Mouse (Mus musculus) bone marrow, adult 2 months (tissue): ENCODE data around the gene Nkrf.

Source experiments
- CTCF ChIP-seq: fragments of 200-500 bp; IDR thresholded peaks from 2 replicates; pipeline ENCODE4 v1.5.1; 2011; ENCODE audit warnings: low read length, control low read depth; ENCODE audit not compliant: control insufficient read depth, insufficient read depth
- POLR2A ChIP-seq: fragments of 200-500 bp; IDR thresholded peaks from 2 replicates; pipeline ENCODE4 v1.6.1; 2011; ENCODE audit warnings: low read depth, mild to moderate bottlenecking, control low read depth, low read length, borderline replicate concordance; ENCODE audit not compliant: control insufficient read depth

DNA sequence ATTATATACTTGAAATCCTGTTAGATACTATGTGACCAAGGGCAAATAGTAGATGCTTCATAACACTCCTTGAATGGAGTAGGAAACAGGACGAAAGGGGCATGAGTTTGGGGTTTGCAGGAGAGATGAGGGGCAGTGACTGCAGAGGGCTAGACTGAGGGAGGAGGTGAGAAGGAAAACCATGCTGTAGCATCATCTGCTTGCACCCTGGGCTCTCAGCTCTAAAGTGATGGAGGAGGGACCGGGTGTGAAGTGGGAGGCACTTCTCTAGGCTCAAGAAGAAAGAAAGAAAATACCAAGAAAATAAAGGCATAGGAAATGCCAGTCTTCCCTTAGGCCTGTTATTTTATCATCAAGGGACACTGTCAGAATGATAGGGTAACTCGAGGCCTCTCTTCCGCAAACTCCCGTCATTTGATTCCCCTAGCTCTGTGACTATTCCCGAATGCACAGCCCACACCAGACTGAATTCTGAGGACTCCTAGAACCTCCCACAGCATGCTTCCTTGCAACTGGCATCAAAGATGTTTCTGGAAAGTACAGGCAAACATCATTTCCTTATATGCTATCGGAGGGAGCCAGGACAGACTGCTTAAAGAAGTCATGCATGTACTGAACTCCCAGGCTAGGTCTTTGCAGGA is 32.7 kb upstream of the Nkrf start:
- TF ChIP-seq CTCF (no peak), POLR2A (no peak)
